Mouse (Mus musculus) hindbrain, embryonic 10.5 days (tissue): ENCODE measurements around the gene Fn1. TPM values are rescaled to one million over a fixed set of nuclear protein-coding genes. Genes with fewer than 3 reads are reported as not detected.

Source experiments
- DNase-seq: peaks from one replicate; pipeline ENCODE4 v3.0.0-alpha.2; 2017; ENCODE audit warnings: low spot score
- H3K27ac ChIP-seq: fragments of 300-500 bp; sonication (generic); 2 replicates; pipeline ENCODE4 v1.5.1; 2016; ENCODE audit warnings: mild to moderate bottlenecking, moderate library complexity
- H3K27me3 ChIP-seq: fragments of 300-500 bp; sonication (generic); 2 replicates; pipeline ENCODE4 v1.6.1; 2016; ENCODE audit warnings: mild to moderate bottlenecking; ENCODE audit not compliant: poor library complexity, insufficient read depth, severe bottlenecking
- H3K36me3 ChIP-seq: fragments of 300-500 bp; sonication (generic); 2 replicates; pipeline ENCODE4 v1.6.1; 2016; ENCODE audit warnings: mild to moderate bottlenecking, moderate library complexity
- H3K4me1 ChIP-seq: fragments of 300-500 bp; sonication (generic); replicated peaks from 2 replicates; pipeline ENCODE4 v1.6.1; 2016; ENCODE audit warnings: mild to moderate bottlenecking
- H3K4me3 ChIP-seq: fragments of 300-500 bp; sonication (generic); 2 replicates; pipeline ENCODE4 v1.5.1; 2016; ENCODE audit warnings: mild to moderate bottlenecking, moderate library complexity
- H3K9me3 ChIP-seq: fragments of 300-500 bp; sonication (generic); 2 replicates; pipeline ENCODE4 v1.6.1; 2016; ENCODE audit warnings: mild to moderate bottlenecking, moderate library complexity
- WGBS: fragments of 180-500 bp; shearing (Covaris S2); methylation state at CpG from one replicate; pipeline ENCODE4 v1.1.7; 2016; 5-methylcytosine and 5-hydroxymethylcytosine counted together
- polyA plus RNA-seq: library from polyadenylated mRNA; unstranded; fragments of >200 nt; fragmentation: Nextera tagmentation; extraction: Ambion mirVana; gene quantifications from 2 replicates; pipeline ENCODE4 v1.2.1, GENCODE M21; 2016

Fn1 gene
- polyA plus RNA-seq, 1 experiment from 2014 or later: 90.4 TPM

GRCm38 (mm10) chr1:71645466-71645865, 7.5 kb downstream of the Fn1 start:
- WGBS: 95% methylated on average over 13 of the region's 13 CpGs
- Histone ChIP-seq H3K36me3 (peaks cover 100% of the 10 kb centered on the region), H3K27ac (no peak overlapping the region), H3K4me3 (no peak overlapping the region), H3K27me3 (no peaks in the 10 kb centered on the region), H3K4me1 (peaks cover 4% of the 10 kb centered on the region), H3K9me3 (no peaks in the 10 kb centered on the region)
- no peak for DNase-seq

DNA sequence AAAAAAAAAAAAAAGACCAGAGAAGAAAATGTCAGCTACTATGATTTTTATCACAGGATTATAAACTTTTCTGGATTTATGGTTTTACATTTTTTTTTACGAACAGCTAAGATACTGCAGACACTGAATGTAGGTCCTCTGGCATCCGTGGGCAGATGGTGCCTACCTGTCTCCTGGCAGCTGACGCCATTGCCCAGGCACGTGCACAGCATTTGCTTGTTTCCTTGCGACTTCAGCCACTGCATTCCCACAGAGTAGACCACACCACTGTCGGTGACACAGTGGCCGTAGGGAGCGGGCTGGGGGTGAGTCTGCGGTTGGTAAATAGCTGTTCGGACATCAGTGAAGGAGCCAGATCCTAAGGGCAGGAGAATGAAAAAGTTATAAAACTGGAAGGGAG, 10.2 kb downstream of the Fn1 start:
- no peaks in the 10 kb centered on the region for H3K27me3 ChIP-seq
- no peak overlapping the region for H3K4me3 ChIP-seq
- H3K36me3 ChIP-seq: peaks cover 100% of the 10 kb centered on the region
- WGBS: 96% methylated on average over 10 of the region's 10 CpGs
- no peaks in the 10 kb centered on the region for H3K9me3 ChIP-seq
- no peak for DNase-seq
- H3K27ac ChIP-seq: no peak overlapping the region
- no peaks in the 10 kb centered on the region for H3K4me1 ChIP-seq

- Histone ChIP-seq H3K9me3 (no peaks in the 10 kb centered on the region), H3K4me1 (no peaks in the 10 kb centered on the region), H3K27me3 (no peaks in the 10 kb centered on the region), H3K27ac (no peak overlapping the region), H3K4me3 (no peak overlapping the region), H3K36me3 (peaks cover 100% of the 10 kb centered on the region)
- DNase-seq: no peak
- WGBS: 95% methylated on average over 11 of the region's 11 CpGs
Observed at GRCm38 (mm10) chr1:71641206-71641605, 11.8 kb downstream of the Fn1 start.

DNA sequence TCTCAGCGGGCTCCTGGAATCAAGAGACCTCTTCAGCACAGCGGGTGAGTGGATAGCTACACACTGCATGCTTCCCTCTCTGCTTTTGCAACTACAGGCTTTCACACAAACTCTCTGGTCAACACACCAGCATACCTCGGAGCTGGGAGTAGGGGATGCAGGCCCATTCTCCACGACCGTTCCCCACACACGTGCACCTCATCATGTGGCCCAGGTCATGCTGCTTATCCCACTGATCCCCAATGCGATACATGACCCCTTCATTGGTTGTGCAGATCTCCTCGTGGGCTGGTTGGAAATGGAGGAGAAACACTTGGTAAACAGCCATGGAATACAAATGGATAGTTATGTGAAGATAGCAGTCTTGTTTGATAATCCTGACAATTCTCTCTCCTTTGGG, 12.8 kb downstream of the Fn1 start:
- 95% methylated on average over 8 of the region's 8 CpGs for WGBS
- H3K27me3 ChIP-seq: no peaks in the 10 kb centered on the region
- H3K4me1 ChIP-seq: no peaks in the 10 kb centered on the region
- H3K9me3 ChIP-seq: no peaks in the 10 kb centered on the region
- DNase-seq: no peak
- H3K36me3 ChIP-seq: peaks cover 100% of the 10 kb centered on the region
- H3K27ac ChIP-seq: no peak overlapping the region
- H3K4me3 ChIP-seq: no peak overlapping the region

DNA sequence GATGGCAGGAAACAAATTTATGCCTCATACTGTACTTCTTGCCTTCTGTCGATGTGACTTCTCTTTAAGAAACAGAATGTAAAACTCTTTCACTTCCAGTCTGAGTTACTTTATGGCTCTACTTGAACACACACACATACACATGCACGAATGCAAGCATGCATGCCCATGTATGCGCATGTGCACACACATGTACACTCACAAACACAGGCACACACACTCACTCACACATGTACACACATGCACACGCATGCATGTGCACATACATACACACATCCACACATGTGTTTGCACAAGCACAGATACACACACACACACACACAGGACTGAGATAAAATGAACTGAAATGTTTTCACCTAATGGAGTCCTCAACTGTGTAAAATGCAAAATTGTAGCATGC, 16.3 kb downstream of the Fn1 start:
- Histone ChIP-seq H3K4me3 (no peak overlapping the region), H3K27ac (no peak overlapping the region), H3K36me3 (peaks cover 97% of the 10 kb centered on the region), H3K9me3 (no peaks in the 10 kb centered on the region), H3K4me1 (no peaks in the 10 kb centered on the region), H3K27me3 (no peaks in the 10 kb centered on the region)
- 97% methylated on average over 4 of the region's 4 CpGs for whole genome bisulfite sequencing
- DNase-seq: no peak

GRCm38 (mm10) chr1:71636116-71636515, 16.9 kb downstream of the Fn1 start:
- H3K27me3 ChIP-seq: no peaks in the 10 kb centered on the region
- no peaks in the 10 kb centered on the region for H3K4me1 ChIP-seq
- H3K9me3 ChIP-seq: no peaks in the 10 kb centered on the region
- H3K36me3 ChIP-seq: peaks cover 97% of the 10 kb centered on the region
- H3K27ac ChIP-seq: no peak overlapping the region
- 95% methylated on average over 5 of the region's 5 CpGs for WGBS
- DNase-seq: no peak
- no peak overlapping the region for H3K4me3 ChIP-seq

GRCm38 (mm10) chr1:71635101-71636014, 17.6 kb downstream of the Fn1 start:
- Histone ChIP-seq H3K9me3 (no peaks in the 10 kb centered on the region), H3K27me3 (no peaks in the 10 kb centered on the region), H3K4me3 (no peak overlapping the region), H3K36me3 (peaks cover 97% of the 10 kb centered on the region), H3K27ac (no peak overlapping the region), H3K4me1 (no peaks in the 10 kb centered on the region)
- no peak for DNase-seq
- WGBS: 95% methylated on average over 10 of the region's 10 CpGs

DNA sequence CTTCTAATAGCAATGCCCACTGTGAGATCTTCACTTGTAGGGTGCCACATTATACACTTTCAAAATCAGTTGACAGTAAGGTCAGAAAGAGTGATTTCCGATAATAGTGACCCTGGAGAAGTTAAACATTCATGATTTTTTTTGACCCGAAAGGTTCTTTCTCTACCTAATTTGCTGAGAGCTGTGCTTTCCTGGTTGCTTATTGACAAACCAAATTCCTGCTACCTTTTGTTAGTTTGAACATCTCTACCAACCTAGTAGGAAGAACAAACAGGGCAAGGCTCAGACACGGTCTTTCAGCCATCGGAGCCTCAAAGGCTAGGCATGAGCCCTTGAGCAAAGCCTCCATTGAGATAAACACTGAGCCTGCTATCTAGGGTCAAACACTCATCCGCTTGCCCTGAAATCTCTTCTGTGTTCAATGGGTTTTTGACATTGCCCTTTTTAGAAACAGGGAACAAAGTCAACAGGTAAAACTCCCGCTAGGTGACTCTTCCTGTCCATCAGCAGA, 18.5 kb downstream of the Fn1 start:
- Histone ChIP-seq H3K27me3 (no peaks in the 10 kb centered on the region), H3K9me3 (no peaks in the 10 kb centered on the region), H3K4me1 (no peaks in the 10 kb centered on the region), H3K36me3 (peaks cover 97% of the 10 kb centered on the region), H3K27ac (no peak overlapping the region), H3K4me3 (no peak overlapping the region)
- DNase-seq: no peak
- 89% methylated on average over 6 of the region's 6 CpGs for WGBS

DNA sequence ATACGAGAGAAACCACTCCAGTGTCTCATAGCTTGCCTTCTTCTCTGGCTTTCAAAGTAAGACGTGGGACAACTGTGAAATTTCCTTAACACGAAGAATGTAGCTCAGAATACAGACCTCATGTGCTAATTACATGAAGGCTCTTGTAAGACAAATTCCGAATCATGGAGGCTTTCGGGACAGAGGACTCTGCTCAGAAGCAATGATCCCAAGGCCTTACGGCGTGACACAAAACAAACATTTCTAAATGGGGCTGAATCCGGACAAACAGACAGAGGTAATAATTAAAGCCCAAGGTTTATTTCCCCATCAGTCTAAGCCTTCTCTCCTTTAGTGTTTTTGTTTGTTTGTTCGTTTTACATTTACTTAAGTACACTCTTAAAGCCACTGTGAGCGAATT, 20.6 kb downstream of the Fn1 start:
- no peaks in the 10 kb centered on the region for H3K4me1 ChIP-seq
- H3K9me3 ChIP-seq: no peaks in the 10 kb centered on the region
- H3K4me3 ChIP-seq: no peak overlapping the region
- WGBS: 87% methylated on average over 10 of the region's 10 CpGs
- peaks cover 97% of the 10 kb centered on the region for H3K36me3 ChIP-seq
- H3K27me3 ChIP-seq: no peaks in the 10 kb centered on the region
- no peak overlapping the region for H3K27ac ChIP-seq
- no peak for DNase-seq

- no peaks in the 10 kb centered on the region for H3K4me1 ChIP-seq
- no peak overlapping the region for H3K27ac ChIP-seq
- WGBS: 76% methylated on average over 6 of the region's 6 CpGs
- H3K4me3 ChIP-seq: no peak overlapping the region
- no peaks in the 10 kb centered on the region for H3K9me3 ChIP-seq
- peaks cover 97% of the 10 kb centered on the region for H3K36me3 ChIP-seq
- no peaks in the 10 kb centered on the region for H3K27me3 ChIP-seq
- no peak for DNase-seq
Observed at GRCm38 (mm10) chr1:71631811-71632210, 21.2 kb downstream of the Fn1 start.

DNA sequence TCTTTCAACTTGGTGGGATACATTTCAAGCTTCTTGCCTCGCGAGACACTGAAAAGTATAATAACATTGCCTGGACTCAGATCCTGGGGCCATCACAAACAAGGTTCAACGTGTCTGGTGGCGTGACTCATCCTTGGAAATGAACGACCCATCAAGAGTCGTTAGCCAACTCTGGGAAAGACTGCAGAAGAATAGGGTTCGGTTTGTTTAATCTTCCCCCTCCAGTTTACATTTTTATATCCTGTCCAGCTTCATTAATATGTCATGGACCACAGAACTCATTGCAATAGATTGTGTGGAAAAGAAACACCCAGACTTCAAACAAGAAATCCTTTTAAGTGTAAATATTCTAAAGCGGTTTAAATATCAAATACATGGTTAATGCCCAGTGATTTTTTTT, 22.8 kb downstream of the Fn1 start:
- Histone ChIP-seq H3K27ac (no peak overlapping the region), H3K4me1 (no peaks in the 10 kb centered on the region), H3K36me3 (peaks cover 97% of the 10 kb centered on the region), H3K9me3 (no peaks in the 10 kb centered on the region), H3K27me3 (no peaks in the 10 kb centered on the region), H3K4me3 (no peak overlapping the region)
- WGBS: 94% methylated on average over 8 of the region's 8 CpGs
- no peak for DNase-seq

- Histone ChIP-seq H3K4me3 (no peak overlapping the region), H3K27ac (no peak overlapping the region), H3K27me3 (peaks cover 13% of the 10 kb centered on the region), H3K9me3 (no peaks in the 10 kb centered on the region), H3K4me1 (no peaks in the 10 kb centered on the region), H3K36me3 (peaks cover 100% of the 10 kb centered on the region)
- WGBS: 93% methylated on average over 6 of the region's 6 CpGs
- no peak for DNase-seq
Observed at GRCm38 (mm10) chr1:71623625-71624024, 29.4 kb downstream of the Fn1 start.

DNA sequence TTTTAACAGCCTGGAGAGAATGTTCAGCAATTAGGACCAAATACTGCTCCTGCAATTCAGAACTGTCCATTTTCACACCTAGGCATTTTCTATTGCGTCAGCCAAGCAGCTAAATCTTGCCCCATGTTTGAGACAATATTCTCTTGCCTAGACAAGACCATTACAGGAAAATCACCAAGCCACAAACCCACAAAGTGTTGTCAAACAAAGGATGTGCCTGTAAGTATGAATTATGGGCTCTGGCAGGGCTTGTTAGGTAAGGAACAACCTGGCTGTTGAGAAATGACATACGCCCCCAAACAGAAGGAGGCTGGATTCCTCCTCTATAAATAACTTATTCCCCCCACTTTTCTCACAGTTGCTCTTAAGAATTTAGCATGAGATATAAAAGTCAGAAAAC, 31.5 kb downstream of the Fn1 start:
- WGBS: 95% methylated on average over 2 of the region's 2 CpGs
- DNase-seq: no peak

More for the DNA sequence above, 31.5 kb downstream of the Fn1 start:
- Histone ChIP-seq H3K9me3 (no peaks in the 10 kb centered on the region), H3K4me3 (no peak overlapping the region), H3K36me3 (peaks cover 100% of the 10 kb centered on the region), H3K27me3 (peaks cover 33% of the 10 kb centered on the region), H3K4me1 (no peaks in the 10 kb centered on the region), H3K27ac (no peak overlapping the region)
